Mouse (Mus musculus): ENCODE results near the gene Gm20708.

The Gm20708 gene

GRCm38 (mm10) chr11:117865988-117866387 is 56.5 kb downstream of the Gm20708 start:
- DNase-seq (ENCODE audit: low spot score) = no peak

- DNase-seq (ENCODE audit: low spot score) = peak; percentile 82
Measured at GRCm38 (mm10) chr11:117870688-117871365, 61.4 kb downstream of the Gm20708 start.

DNA sequence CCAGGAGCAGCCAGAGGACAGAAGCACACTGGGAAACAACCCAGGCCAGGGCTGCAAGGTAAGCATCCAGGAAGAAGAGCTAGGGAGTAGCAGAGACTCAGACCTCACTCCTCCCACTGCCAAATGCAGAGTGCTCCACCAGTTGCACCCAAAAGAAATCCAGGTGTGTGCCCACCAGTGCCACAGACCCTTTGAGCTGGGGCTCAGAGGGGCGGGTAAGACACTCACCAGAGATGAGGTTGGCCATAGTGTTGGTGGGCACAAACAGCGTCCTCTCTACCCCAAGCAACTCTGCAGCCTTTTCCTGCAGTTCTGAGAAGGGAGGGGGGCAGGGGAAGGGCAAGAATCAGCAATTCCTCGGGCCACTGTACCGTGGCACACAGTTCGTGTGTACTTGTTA is 61.9 kb downstream of the Gm20708 start:
- DNase-seq (ENCODE audit: low spot score) = no peak

DNA sequence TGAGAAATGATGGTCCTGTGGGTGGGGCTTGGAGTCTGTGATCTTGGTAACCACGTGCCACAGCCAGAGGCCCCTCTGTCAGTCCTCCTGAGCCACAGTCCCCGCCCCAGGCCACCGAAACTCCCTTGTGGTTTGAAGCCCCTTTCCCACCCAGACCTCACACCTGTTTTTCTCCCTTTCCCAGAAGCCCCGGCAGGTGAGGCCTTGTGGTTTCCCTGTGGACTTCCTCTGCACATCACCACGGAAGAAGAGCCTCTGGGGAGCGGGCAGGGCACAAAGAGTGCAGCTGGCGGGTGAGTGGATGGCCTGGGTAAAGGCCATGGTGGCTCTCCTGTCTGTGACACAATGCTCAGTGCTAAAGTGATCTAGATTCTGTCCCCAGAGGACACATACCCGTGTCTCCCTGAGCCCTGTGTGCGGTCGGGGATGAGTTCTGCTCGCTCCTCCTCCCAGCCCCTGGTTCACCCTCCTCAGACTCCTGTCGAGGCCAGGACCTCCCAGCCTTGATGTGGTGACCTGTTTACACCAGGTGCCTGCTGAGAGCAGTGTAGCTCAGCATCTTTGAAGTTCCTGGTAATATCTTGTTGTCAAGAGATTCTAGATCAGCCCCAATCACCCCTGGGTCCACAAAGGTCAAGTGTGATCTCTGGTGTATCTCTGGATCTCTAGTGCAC is 62.6 kb downstream of the Gm20708 start:
- DNase-seq (ENCODE audit: low spot score) = no peak

DNA sequence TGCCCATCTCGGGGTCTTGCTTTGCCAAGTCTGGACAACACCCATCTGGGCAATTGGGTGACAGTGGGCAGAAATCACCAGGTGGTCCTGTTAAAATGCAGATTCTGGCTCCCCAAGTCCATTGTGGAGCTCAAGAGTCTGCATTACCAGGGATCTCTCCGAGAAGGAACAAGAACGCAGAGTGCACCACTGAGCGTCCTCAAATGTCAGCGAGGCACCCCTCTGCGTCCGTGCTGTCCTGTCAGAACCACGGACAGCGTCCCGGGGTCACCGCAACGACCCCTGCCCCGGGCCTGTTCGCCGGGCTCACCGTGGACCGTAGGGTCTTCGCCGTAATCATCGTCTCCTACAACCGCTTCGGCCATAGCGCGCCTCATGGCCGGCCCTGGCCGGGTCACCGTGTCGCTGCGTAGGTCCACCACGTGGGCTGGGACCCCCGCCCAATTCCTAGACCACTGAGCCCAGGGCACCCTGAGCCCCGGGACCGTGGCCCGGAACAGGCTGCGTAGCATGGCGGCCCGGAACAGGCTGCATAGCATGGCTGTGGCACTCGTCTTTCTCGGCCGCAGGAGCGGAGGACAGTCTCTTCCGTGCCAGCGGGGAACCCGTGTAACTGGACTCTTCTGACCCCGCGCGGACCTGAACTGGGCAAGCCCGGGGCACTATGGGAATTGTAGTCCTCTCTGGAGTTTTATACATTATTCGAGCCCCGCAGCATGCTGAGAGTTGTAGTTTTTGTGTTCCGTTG is 63.6 kb downstream of the Gm20708 start, which contains the start of gene Tha1:
Tha1 (minus strand) TSS at position 621 of the 748 bp plus-strand sequence.
- DNase-seq (ENCODE audit: low spot score) = peak; percentile 83

GRCm38 (mm10) chr11:117874419-117874818 is 65.0 kb downstream of the Gm20708 start:
- DNase-seq (ENCODE audit: low spot score) = no peak

GRCm38 (mm10) chr11:117875681-117876080 is 66.2 kb downstream of the Gm20708 start:
- DNase-seq (ENCODE audit: low spot score) = no peak

GRCm38 (mm10) chr11:117877917-117878745 is 68.7 kb downstream of the Gm20708 start:
- DNase-seq (ENCODE audit: low spot score) = peak; percentile 69

- DNase-seq (ENCODE audit: low spot score) = peak; percentile 33
Measured at GRCm38 (mm10) chr11:117878892-117879291, 69.4 kb downstream of the Gm20708 start.

GRCm38 (mm10) chr11:117879676-117880075 is 70.2 kb downstream of the Gm20708 start:
- no peak for DNase-seq (ENCODE audit: low spot score)

DNA sequence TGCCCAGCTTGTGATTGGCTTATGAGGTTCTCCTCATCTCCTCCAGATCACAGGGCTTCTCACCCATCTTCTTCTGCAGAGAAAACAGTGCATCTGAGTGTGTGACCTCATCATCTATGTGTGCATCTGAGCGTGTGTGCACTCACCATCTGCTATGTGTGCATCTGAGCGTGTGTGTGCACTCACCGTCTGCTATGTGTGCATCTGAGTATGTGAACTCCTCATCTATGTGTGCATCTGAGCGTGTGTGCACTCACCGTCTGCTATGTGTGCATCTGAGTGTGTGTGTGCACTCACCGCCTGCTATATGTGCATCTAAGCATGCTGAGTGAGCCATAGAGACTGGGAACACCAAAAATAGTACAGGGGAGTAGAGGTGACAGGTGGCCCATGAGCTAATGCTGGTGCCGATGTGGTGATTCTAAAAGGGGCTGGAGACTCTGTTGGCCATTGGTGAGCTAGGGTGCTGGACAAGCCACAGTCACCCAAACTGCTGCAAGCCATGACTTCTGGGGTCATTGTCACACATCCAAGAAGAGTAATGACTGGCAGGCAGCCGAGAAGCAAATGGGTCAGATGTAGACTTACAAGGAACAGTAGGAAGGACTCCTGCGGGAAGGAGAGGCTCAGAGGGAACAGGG is 71.0 kb downstream of the Gm20708 start:
- no peak for DNase-seq (ENCODE audit: low spot score)

- no peak for DNase-seq (ENCODE audit: low spot score)
Measured at GRCm38 (mm10) chr11:117880977-117881358, 71.5 kb downstream of the Gm20708 start.

- no peak for DNase-seq (ENCODE audit: low spot score)
Measured at GRCm38 (mm10) chr11:117881787-117882186, 72.3 kb downstream of the Gm20708 start.

DNA sequence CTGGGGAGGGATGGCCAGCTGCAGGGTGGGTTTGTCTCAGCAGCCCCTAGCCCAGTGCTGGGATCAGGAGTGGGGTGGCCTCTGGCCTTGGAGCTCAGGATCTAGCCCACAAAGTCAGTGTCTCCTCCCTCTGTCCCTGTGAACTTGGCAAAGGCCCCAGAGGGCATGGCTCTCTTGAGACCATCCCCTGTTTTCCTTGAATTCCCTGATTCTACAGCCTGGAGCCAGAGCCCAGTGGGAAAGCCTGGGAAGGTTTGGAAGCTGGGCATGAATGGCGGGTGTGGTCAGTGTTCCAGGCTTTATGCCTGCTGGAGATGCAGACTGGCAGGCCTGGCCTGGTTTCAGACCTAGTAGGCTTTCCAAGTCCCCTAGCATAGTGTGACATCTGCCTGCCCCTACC is 72.7 kb downstream of the Gm20708 start:
- no peak for DNase-seq (ENCODE audit: low spot score)

- DNase-seq (ENCODE audit: low spot score) = no peak
Measured at GRCm38 (mm10) chr11:117886000-117886399, 76.5 kb downstream of the Gm20708 start.

DNA sequence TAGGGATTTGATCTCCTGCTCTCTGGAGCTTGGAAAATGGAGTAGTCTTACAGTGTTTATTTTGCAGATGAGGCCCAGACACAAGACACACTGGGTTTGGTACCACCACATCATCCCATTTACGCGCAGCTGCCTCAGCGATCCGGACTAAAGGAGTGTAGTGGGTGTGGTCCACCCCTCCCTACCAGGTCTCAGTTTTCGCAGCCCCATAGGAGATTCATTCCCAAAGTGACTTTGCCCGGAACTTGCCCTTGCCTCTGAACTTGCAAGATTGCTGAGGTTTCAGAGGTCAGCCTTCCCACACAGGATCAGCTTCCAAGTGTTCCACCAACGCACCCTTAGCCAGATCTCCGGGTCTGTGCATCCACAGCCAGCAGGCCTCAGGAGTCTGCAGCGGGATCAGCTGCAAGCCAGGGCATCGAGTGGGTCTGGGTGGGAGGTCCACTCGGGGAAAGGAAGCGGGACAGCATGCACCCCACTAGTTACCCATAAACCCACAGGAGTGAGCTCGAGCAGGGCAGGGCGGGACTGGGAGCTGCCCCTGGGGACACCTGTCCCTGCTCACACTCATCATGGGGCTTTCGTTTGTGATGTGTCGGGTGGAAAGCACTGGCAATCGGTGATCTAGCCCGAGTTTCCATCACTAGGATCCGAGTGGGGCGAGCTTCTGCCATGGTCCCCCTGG is 78.8 kb downstream of the Gm20708 start:
- no peak for DNase-seq (ENCODE audit: low spot score)

DNA sequence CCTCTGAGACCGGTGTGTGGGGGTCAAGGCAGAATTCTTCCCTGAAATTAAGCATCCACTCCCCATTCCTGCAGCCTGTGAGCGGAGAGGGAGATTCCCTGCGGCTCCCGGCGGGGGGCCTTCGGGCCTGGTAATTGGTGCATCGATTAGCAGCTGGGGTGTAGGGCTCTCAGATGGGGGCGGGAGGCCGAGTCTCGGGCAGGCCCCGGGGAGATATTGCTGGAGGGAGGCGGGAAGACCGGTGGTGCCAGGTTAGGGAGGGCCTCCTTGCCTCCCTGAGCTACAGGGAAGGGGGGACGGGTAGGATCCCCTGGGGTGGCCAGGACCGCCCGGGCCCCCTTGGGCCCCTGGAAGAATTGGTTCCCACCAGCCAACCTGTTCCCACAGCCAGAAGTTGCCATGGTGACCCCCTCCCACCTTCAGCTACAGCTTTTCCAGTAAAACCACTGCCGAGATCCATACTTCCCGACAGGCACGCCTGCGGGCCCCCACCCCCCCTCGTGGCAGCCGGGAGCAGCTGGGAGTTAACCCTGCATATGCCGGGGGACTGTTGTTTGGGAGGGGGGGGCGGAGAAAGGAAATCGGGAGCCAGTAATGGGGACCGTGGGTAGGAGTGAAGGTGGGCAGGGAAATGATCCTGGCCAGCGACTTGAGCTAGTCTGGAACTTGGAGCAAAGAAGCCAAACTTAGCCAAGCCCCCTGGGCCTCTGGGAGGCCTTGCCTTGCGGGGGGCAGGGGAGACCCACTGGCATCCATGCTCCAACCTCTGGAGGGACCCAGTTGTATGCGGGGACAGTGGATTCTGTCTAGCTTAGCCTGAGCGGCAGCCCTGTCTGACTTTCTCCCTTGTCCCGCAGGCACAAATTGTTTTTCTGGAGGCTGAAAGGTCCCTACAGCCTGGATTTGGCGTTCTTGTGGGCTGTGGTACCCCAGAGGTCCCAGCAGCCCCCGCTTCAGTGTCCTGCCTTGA is 79.7 kb downstream of the Gm20708 start:
- DNase-seq (ENCODE audit: low spot score) = no peak
